Mouse (Mus musculus): ENCODE measurements around the gene Degs2. TPM values are rescaled to one million over a fixed set of nuclear protein-coding genes. Genes with fewer than 3 reads are reported as not detected.

Degs2 gene
- polyA plus RNA-seq, 1 experiment from 2014 or later: 1.6 TPM

DNA sequence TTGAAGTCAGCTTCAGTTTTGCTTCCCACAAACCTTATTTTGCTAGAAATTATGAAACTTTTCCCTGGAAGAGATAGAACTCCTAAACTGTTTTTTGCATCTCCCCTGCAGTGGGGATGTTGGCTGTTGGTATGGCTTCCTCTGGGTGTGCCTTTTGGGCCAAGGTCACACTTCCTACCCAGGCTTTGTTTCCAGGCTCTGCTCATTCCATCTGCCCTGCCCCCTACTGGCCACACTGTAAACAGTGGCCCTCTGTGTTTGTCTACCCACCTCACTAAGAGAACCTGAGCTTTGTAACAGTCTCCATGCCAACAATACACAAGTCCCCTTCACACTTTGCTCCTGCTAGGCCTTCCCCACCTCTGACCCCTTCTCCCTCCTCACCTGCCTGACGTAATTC is 44.8 kb downstream of the Degs2 start:
- ATAC-seq (ENCODE audit: insufficient number of reproducible peaks, low FRiP score, low TSS enrichment, low read depth): 0 out of 2 replicates have a peak, but pooled peaks have one; percentile 26
- Histone ChIP-seq H3K9ac (ENCODE audit: low read length) (no peak overlapping the region), H3K27ac (replicated peaks; ENCODE audit: low read depth, low read length) (no peak overlapping the region), H3K4me2 (ENCODE audit: low read depth, severe bottlenecking) (no peak overlapping the region), H3K27me3 (ENCODE audit: control insufficient read depth, insufficient read depth, low read length) (no peaks in the 10 kb centered on the region; the same call in 1 of the 2 replicates), H3K9me3 (ENCODE audit: control insufficient read depth, low read length) (no peaks in the 10 kb centered on the region), H3K4me1 (ENCODE audit: control insufficient read depth, insufficient read depth, low read length) (no peaks in the 10 kb centered on the region), H3K36me3 (ENCODE audit: control insufficient read depth, insufficient read depth, low read length) (peaks cover 9% of the 10 kb centered on the region; the same call in 1 of the 2 replicates), H3K4me3 (ENCODE audit: low read depth, low read length) (no peak overlapping the region)
- WGBS: 80% methylated on average over 1 of the region's 1 CpGs
- DNase-seq (ENCODE audit: low spot score): peak; percentile 65

DNA sequence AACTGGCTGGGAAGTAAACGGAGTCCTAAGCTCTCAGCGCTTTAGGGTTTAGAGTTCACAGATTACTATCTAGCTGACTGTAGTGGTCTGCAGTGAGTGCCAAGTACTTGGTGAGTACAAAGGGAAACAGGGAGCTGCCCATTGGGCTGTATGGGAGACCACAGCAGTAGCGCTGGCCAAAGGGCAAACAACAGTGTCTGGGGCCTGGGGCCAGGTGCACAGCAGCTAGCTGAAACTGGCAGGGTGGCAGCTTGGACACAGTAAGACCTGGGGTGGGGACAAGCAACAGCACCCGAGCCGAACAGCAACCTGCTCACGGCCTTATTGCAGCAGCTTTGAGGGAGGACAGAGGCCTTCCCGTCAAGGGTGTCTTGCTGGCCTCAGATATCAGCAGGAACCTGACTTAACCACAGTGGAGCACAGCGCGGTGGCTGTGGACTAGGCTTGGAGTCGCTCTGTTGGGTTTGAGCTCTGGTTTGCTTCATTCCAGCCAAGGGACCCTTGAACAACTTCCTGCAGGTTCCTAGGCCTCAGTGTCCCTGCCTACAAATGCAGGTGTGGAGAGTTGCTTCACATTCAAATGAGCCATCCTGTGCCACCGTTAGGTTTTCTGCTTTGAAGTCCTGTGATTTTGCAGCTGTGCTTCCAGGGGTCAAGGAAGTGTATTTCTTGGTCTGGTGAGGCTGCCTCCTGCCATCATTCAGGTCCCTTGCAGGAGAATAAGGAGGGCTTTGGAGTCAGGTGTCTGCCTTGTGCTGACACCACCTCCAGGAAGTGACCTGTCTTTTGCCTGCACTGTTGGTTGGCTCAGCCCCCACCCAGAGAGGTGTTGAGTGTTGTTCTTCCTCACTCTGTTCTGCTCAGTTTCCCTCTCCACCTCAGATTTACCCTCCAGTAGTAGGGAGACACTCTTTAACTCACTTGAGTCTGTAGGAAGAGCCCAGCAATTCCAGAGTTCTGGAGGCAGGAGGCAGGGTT is 48.5 kb downstream of the Degs2 start:
- no peak for DNase-seq (ENCODE audit: low spot score)
- Histone ChIP-seq H3K4me2 (ENCODE audit: low read depth, severe bottlenecking) (no peak overlapping the region), H3K27ac (replicated peaks; ENCODE audit: low read depth, low read length) (no peak overlapping the region), H3K9ac (ENCODE audit: low read length) (no peak overlapping the region), H3K27me3 (ENCODE audit: control insufficient read depth, insufficient read depth, low read length) (no peaks in the 10 kb centered on the region), H3K36me3 (ENCODE audit: control insufficient read depth, insufficient read depth, low read length) (peaks cover 5% of the 10 kb centered on the region; the same call in 1 of the 2 replicates), H3K9me3 (ENCODE audit: control insufficient read depth, low read length) (no peaks in the 10 kb centered on the region), H3K4me3 (ENCODE audit: low read depth, low read length) (no peak overlapping the region), H3K4me1 (ENCODE audit: control insufficient read depth, insufficient read depth, low read length) (no peaks in the 10 kb centered on the region)
- ATAC-seq (ENCODE audit: insufficient number of reproducible peaks, low FRiP score, low TSS enrichment, low read depth): no peak
- 83% methylated on average over 11 of the region's 11 CpGs for WGBS

- no peak overlapping the region for H3K9ac ChIP-seq (ENCODE audit: low read length)
- H3K9me3 ChIP-seq (ENCODE audit: control insufficient read depth, low read length): no peaks in the 10 kb centered on the region
- no peak for DNase-seq (ENCODE audit: low spot score)
- H3K27ac ChIP-seq (replicated peaks; ENCODE audit: low read depth, low read length): no peak overlapping the region
- no peak for ATAC-seq (ENCODE audit: insufficient number of reproducible peaks, low FRiP score, low TSS enrichment, low read depth)
- no peaks in the 10 kb centered on the region for H3K4me1 ChIP-seq (ENCODE audit: control insufficient read depth, insufficient read depth, low read length)
- WGBS: 84% methylated on average over 7 of the region's 7 CpGs
- no peak overlapping the region for H3K4me3 ChIP-seq (ENCODE audit: low read depth, low read length)
- no peak overlapping the region for H3K4me2 ChIP-seq (ENCODE audit: low read depth, severe bottlenecking)
- no peaks in the 10 kb centered on the region for H3K27me3 ChIP-seq (ENCODE audit: control insufficient read depth, insufficient read depth, low read length)
- peaks cover 3% of the 10 kb centered on the region; the same call in 1 of the 2 replicates for H3K36me3 ChIP-seq (ENCODE audit: control insufficient read depth, insufficient read depth, low read length)
Measured at GRCm38 (mm10) chr12:108651053-108651660, 51.0 kb downstream of the Degs2 start.

DNA sequence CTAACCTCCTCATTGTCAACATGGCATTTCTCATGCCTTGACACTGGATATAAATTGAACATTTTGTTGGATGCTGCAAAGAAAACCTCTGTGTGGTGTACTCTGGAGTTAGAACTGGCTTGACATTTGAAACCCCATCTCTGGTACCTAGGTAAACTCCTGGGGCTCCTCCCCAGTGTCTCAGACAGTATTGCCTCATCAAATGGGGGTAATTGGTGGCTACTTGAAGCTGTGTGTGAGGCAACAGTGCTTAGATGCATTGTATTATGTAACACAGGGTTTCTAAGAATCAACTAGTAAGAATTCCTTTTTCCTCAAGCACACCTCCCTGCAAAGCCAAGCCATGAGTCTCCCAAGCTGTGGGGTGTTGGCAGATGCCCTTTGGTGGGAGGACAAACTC is 54.3 kb downstream of the Degs2 start:
- no peak overlapping the region for H3K4me2 ChIP-seq (ENCODE audit: low read depth, severe bottlenecking)
- H3K9ac ChIP-seq (ENCODE audit: low read length): no peak overlapping the region
- ATAC-seq (ENCODE audit: insufficient number of reproducible peaks, low FRiP score, low TSS enrichment, low read depth) (no peak), DNase-seq (ENCODE audit: low spot score) (no peak)
- H3K9me3 ChIP-seq (ENCODE audit: control insufficient read depth, low read length): no peaks in the 10 kb centered on the region
- H3K27ac ChIP-seq (replicated peaks; ENCODE audit: low read depth, low read length): no peak overlapping the region
- H3K36me3 ChIP-seq (ENCODE audit: control insufficient read depth, insufficient read depth, low read length): peaks cover 3% of the 10 kb centered on the region; the same call in 1 of the 2 replicates
- no peaks in the 10 kb centered on the region for H3K27me3 ChIP-seq (ENCODE audit: control insufficient read depth, insufficient read depth, low read length)
- no peak overlapping the region for H3K4me3 ChIP-seq (ENCODE audit: low read depth, low read length)
- H3K4me1 ChIP-seq (ENCODE audit: control insufficient read depth, insufficient read depth, low read length): no peaks in the 10 kb centered on the region

GRCm38 (mm10) chr12:108646234-108646633 is 55.9 kb downstream of the Degs2 start:
- DNase-seq (ENCODE audit: low spot score) (no peak), ATAC-seq (ENCODE audit: insufficient number of reproducible peaks, low FRiP score, low TSS enrichment, low read depth) (no peak)
- no peak overlapping the region for H3K4me2 ChIP-seq (ENCODE audit: low read depth, severe bottlenecking)
- H3K9me3 ChIP-seq (ENCODE audit: control insufficient read depth, low read length): no peaks in the 10 kb centered on the region
- no peak overlapping the region for H3K9ac ChIP-seq (ENCODE audit: low read length)
- no peaks in the 10 kb centered on the region for H3K36me3 ChIP-seq (ENCODE audit: control insufficient read depth, insufficient read depth, low read length)
- no peak overlapping the region for H3K4me3 ChIP-seq (ENCODE audit: low read depth, low read length)
- H3K27me3 ChIP-seq (ENCODE audit: control insufficient read depth, insufficient read depth, low read length): no peaks in the 10 kb centered on the region
- H3K4me1 ChIP-seq (ENCODE audit: control insufficient read depth, insufficient read depth, low read length): no peaks in the 10 kb centered on the region
- 94% methylated on average over 1 of the region's 1 CpGs for WGBS
- no peak overlapping the region for H3K27ac ChIP-seq (replicated peaks; ENCODE audit: low read depth, low read length)

GRCm38 (mm10) chr12:108642019-108642418 is 60.1 kb downstream of the Degs2 start:
- no peaks in the 10 kb centered on the region for H3K9me3 ChIP-seq (ENCODE audit: control insufficient read depth, low read length)
- 90% methylated on average over 3 of the region's 3 CpGs for WGBS

DNA sequence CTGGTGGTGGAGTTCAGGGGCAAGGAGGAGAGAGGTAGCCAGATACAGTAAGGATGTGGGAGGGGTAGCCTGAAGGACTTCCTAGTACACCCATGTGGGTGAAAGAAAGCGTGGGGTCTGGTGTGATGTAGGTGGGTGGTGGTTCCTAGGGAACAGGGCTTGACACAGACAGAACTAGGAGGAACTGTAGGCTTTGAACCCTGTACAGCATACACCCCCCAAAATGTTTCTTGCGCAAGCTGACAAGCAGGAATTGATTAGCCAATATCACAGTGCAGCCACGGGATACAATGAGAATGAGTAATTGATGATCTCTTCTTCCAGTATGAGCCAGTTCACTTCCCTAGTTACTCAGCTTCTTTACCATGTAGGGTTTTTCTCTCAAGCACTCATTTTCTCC is 63.0 kb downstream of the Degs2 start:
- Histone ChIP-seq H3K27me3 (ENCODE audit: control insufficient read depth, insufficient read depth, low read length) (no peaks in the 10 kb centered on the region), H3K4me2 (ENCODE audit: low read depth, severe bottlenecking) (no peak overlapping the region), H3K9me3 (ENCODE audit: control insufficient read depth, low read length) (no peaks in the 10 kb centered on the region), H3K4me1 (ENCODE audit: control insufficient read depth, insufficient read depth, low read length) (no peaks in the 10 kb centered on the region), H3K4me3 (ENCODE audit: low read depth, low read length) (no peak overlapping the region), H3K36me3 (ENCODE audit: control insufficient read depth, insufficient read depth, low read length) (no peaks in the 10 kb centered on the region), H3K9ac (ENCODE audit: low read length) (no peak overlapping the region), H3K27ac (replicated peaks; ENCODE audit: low read depth, low read length) (no peak overlapping the region)
- DNase-seq (ENCODE audit: low spot score) (no peak), ATAC-seq (ENCODE audit: insufficient number of reproducible peaks, low FRiP score, low TSS enrichment, low read depth) (no peak)
- WGBS: 83% methylated on average over 3 of the region's 3 CpGs

More at GRCm38 (mm10) chr12:108642019-108642418, 60.1 kb downstream of the Degs2 start:
- no peak for ATAC-seq (ENCODE audit: insufficient number of reproducible peaks, low FRiP score, low TSS enrichment, low read depth)
- H3K4me3 ChIP-seq (ENCODE audit: low read depth, low read length): no peak overlapping the region
- no peaks in the 10 kb centered on the region for H3K4me1 ChIP-seq (ENCODE audit: control insufficient read depth, insufficient read depth, low read length)
- H3K4me2 ChIP-seq (ENCODE audit: low read depth, severe bottlenecking): no peak overlapping the region
- H3K27ac ChIP-seq (replicated peaks; ENCODE audit: low read depth, low read length): no peak overlapping the region
- no peak for DNase-seq (ENCODE audit: low spot score)
- no peaks in the 10 kb centered on the region for H3K36me3 ChIP-seq (ENCODE audit: control insufficient read depth, insufficient read depth, low read length)
- no peaks in the 10 kb centered on the region for H3K27me3 ChIP-seq (ENCODE audit: control insufficient read depth, insufficient read depth, low read length)
- H3K9ac ChIP-seq (ENCODE audit: low read length): no peak overlapping the region

DNA sequence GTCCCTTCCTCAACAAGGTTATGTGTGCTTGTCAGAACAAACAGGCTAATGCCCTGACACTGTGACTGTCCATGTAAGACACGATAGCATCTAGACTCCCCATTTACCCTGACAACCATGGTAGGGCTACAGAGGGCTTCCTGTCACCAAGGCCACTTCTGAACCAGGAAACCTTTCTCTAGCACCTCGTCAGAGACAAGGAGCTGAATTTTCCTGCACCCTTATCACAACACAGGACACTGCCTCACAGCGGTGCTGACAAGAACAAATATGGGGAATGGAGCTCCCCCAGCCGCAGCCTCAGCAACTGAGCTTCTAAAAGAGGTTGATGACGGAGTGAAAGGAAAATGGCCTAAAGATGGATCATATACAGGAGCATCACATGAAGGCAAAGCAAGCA is 64.7 kb downstream of the Degs2 start:
- H3K27ac ChIP-seq (replicated peaks; ENCODE audit: low read depth, low read length): no peak overlapping the region

More for the DNA sequence above, 64.7 kb downstream of the Degs2 start:
- Histone ChIP-seq H3K27me3 (ENCODE audit: control insufficient read depth, insufficient read depth, low read length) (no peaks in the 10 kb centered on the region), H3K4me1 (ENCODE audit: control insufficient read depth, insufficient read depth, low read length) (no peaks in the 10 kb centered on the region), H3K36me3 (ENCODE audit: control insufficient read depth, insufficient read depth, low read length) (no peaks in the 10 kb centered on the region), H3K4me3 (ENCODE audit: low read depth, low read length) (no peak overlapping the region), H3K4me2 (ENCODE audit: low read depth, severe bottlenecking) (no peak overlapping the region), H3K9me3 (ENCODE audit: control insufficient read depth, low read length) (no peaks in the 10 kb centered on the region), H3K9ac (ENCODE audit: low read length) (no peak overlapping the region)
- ATAC-seq (ENCODE audit: insufficient number of reproducible peaks, low FRiP score, low TSS enrichment, low read depth): no peak
- no peak for DNase-seq (ENCODE audit: low spot score)
- WGBS: 90% methylated on average over 5 of the region's 5 CpGs
